Mouse (Mus musculus): ENCODE data around the gene Olfr721-ps1.

DNA sequence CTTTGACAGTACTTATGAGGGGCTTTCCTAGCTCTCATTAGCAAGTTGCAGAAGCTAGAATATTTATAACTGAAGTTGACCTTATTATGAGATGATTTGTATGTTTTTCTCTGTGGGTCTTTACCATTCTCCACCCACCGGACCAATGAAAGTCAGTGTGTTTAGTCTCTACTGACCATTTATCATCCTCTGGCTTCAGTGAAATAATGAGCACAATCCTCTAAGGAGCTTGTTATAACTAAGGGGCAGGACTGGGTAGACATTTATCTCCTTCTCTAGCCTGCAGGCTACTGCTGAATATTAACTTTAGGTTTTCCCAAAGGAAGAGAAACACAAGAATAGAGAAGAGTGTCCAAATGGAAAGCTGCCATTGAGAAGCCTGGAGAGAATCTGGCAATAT, 5.6 kb upstream of the Olfr721-ps1 start:
- no peak for TF ChIP-seq CTCF (IDR thresholded peaks at IDR 0.05; ENCODE audit: borderline replicate concordance, control insufficient read depth, extremely low read depth, insufficient read depth, low read length, poor library complexity)
- no peak for TF ChIP-seq POLR2A (IDR thresholded peaks at IDR 0.05; ENCODE audit: control insufficient read depth, extremely low read depth, insufficient read depth, low read length, poor library complexity)

All from thymus, adult 2 months (tissue).